Mouse (Mus musculus) CH12F3 (cell line): ENCODE data around the gene Tbc1d2b.

Source experiments
- in situ Hi-C: fragments of 300-500 bp; cut with MboI; formaldehyde crosslinking; loops from 2 replicates; pipeline ENCODE4 v1.14.3; 2020; ENCODE audit warnings: low sequenced_read_pairs

The Tbc1d2b gene

DNA sequence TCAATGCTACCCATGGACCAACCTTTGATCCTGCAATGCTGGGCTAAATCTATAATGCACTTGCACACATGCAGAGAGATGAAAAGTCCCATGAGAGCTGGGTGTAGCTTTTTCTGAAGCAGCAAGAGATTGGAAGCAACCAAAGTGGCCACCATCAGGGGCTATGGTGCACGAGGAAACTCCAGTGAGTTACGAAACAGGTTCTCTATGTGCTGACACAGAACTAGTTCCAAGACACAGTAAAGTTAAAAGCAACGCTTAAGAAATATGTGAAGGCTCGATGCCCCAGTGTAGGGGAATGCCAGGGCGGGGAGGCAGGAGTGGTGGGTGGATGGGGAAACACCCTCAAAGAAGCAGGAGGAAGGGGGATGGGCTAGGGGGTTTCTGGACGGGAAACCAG is 61.9 kb downstream of the Tbc1d2b start:
- in situ Hi-C loops = loop anchor here (5.0 kb wide), 1 partner anchor 239 kb away; no protein-coding TSS in a partner anchor

DNA sequence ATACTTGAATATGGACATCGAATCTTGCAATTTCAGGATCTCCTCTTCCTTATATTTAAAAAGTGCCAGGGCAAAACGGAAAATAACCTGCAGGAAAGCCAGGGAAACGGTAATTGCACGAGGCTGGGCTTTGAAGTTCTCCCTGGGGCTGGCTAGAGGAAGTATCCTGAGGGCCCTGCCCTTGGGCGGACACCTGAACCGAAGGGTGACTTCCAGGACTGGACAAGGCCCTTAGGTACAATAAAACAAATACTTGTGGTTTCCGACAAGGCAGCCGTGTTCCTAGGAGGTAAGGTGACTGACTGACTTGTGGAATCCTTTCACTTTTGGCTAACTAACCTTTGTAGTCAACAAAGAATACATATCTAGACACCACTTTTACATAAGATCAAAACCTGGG is 62.8 kb downstream of the Tbc1d2b start:
- in situ Hi-C loops = loop anchor here (5.0 kb wide), 1 partner anchor 239 kb away; no protein-coding TSS in a partner anchor

DNA sequence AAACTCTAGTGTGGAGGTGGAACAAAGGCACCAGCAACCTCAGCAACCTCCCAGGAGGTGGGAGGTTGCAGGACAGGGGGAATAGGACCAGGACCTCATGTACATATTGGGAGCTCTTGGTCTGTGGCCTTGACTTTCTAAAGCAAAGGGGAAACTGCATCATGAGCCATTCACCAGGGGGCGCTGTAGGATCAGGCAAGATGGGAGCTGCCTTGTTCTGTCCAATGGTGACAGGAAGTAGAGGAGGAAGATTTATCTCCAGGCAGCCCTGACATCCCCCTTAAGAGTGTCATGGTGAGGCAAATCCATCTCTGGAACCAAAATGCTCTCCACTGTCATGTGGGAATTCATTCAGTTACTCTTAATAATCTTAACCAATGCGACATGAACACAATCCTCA is 64.1 kb downstream of the Tbc1d2b start:
- in situ Hi-C loops = loop anchor here (5.0 kb wide), 1 partner anchor 241 kb away; no protein-coding TSS in a partner anchor

DNA sequence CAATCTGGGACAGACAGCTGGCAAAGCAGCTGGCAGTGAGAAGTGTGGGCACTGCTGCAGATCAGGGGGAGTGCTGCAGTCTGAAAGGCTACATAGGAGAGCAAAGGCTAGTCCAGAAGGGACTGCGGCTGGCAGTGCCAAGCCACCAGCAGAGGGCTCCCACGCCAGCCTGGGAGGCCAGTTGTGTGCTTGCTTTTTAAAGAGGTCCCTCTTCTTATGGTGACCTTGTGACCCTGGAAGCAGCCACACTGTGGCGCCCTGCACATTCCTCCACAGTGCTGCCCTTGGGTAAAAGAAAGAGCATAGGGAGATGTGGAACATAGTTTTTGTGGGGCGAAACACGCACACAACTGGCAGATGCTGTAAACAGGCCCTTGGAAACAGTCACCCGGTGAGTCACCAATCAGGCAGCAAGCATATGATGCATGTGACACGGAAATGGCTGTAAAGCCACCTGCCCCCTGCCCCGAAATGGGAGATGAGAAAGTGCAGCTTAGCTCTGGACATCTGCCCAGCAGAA is 66.1 kb downstream of the Tbc1d2b start:
- in situ Hi-C loops = no loop called here

DNA sequence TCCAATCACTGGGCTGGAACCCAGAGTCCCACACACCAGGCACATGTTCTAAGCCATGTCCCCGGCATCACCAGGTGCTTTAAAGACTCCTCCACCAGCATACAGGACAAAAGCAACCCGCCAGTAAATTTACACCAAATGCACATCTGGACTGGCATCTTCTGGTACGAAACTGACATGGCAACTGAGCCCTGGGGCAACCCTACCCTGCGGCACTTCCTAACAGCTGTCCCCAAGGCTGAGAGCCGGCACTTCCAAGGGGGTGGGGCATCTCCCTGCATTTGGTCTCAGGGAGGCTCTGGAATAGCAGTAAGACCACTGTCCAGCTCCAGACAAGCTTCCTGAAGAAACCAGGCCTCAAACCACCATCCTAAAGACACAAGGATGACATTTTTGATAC is 67.4 kb downstream of the Tbc1d2b start:
- in situ Hi-C loops = no loop called here

GRCm38 (mm10) chr9:90201541-90201940 is 69.1 kb downstream of the Tbc1d2b start:
- in situ Hi-C loops = no loop called here

DNA sequence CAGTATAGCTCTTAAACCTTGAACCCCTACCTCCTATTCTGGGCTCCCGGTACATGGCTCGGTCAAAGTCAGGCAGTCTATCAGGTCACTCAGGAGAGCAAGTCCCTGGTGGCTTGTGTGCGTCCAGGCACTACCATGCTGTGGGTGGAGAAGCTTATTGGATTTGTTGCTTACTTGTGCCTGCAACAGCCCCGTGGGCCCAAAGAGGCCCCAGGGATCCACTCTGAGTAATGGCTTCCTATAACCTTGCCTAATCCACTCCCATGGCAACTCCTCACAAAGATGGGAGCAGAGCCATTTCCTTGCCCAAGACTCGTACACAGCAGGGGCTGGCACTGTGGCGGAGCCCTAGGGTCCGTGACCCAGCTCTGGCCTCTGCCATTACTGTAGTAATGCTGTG is 69.5 kb downstream of the Tbc1d2b start:
- in situ Hi-C loops = no loop called here

GRCm38 (mm10) chr9:90200501-90200900 is 70.1 kb downstream of the Tbc1d2b start:
- in situ Hi-C loops = no loop called here

GRCm38 (mm10) chr9:90199611-90200010 is 71.0 kb downstream of the Tbc1d2b start:
- in situ Hi-C loops = no loop called here

DNA sequence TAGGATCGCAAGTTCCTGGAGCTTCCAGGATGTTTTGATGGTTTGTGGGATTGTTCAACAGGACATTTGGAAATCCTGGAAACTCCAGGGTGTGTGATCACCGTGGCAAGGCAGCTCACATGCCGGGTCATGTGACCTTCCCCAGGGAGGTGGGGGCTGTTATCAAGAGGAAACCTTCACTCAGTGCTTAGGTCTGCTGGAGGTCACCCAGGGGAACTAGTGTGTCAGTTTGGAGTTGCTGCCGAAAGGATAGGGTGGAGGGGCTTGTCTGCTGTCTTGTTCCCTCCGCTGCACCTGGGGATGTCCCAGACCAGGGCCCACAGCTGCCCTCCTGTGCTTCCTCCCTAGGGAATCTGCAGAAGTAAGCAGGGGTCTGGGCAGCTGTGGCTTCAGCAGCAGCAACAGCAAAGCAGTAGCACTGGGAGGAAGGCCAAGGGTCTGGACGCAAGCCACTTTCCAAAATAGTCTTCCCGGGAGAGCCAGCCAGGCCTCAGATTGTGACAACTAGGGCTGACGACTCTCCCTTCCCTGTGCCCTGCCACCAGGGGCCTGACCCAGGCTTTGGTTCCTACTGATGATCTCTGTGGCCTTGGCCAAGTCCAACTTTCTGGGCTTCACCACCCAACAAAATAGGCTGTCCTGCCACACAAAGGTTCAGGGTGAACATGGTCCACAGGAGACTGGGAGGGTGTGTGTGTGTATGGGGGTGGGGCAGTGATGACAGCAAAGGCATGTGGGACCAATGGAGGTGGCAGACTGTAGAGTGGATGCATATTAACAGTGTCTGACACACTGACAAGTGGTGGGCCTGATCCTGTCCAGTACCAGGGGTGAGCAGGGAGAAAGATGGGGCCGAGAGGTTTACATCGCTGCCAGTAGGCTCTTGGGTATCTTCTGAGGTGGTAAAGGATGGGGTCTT is 71.8 kb downstream of the Tbc1d2b start:
- in situ Hi-C loops = no loop called here

DNA sequence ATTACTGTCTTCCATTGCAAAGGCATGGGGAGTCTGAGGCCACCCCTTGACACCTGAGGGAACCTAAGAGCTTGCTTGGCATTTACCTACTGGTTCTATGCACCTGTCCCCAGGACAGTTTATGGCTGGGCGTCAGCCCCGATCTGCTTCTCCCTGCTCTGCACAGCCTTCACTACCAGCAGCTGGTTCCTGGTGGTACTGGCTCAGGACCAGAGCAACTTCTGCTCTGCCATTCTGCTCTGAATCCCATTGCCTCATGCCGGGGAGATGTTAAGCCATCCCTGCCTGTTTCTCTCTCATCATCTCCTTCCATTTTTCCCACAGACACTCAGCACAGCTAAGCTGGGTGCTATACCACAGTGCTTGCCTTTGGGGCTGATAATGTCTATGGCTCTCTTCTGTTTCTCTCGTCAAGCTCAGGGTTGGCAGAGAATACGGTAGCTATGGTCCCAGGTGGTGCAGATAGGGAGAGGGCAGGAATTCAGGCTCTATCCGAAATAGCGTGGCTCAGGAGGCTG is 72.7 kb downstream of the Tbc1d2b start:
- in situ Hi-C loops = no loop called here

DNA sequence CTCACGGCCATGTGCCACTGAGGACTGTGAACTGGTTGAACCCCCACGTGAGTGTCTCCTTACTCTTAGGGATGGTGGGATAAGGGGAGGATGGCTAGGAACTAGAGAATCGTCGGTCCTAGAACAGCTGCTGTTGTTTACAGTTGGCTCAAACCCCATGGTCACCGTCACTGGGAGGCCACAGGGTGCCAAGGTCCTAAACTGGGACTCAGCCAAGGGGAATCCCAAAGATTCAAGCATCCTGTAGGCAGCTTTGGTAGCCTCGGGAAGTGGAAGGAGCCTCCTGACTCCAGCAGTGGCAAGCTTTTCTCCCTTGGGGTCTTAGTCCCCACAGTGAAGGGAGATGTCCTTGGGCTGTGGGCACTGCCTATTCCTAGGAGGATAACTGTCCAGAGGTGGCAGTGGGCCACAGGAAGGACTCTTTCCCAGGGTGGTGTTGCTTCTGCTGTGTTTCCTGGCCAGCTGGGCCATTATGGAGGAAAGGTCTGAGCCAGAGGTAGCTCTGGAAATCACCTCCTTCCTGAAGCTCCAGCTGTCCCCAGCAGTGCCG is 73.4 kb downstream of the Tbc1d2b start:
- in situ Hi-C loops = no loop called here

DNA sequence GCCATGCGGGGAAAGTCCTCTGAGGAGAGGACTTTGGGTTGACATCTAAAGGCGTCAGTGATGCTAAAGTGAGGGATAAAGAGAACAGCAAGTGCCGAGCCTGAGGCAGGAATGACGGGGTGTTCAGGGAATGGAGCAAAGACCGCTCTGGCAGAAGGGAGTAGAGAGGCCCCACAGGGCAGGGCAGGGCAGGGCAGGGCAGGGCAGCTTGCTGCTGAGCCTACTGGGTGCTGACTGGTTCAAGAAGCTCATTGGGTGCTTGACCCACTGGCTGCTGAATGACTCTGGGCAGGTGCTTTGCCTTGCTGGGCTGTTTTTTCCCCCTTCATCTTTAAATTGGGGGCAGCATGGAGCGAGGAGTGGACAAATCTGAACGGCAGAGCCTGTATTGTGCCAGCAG is 74.3 kb downstream of the Tbc1d2b start:
- in situ Hi-C loops = no loop called here

DNA sequence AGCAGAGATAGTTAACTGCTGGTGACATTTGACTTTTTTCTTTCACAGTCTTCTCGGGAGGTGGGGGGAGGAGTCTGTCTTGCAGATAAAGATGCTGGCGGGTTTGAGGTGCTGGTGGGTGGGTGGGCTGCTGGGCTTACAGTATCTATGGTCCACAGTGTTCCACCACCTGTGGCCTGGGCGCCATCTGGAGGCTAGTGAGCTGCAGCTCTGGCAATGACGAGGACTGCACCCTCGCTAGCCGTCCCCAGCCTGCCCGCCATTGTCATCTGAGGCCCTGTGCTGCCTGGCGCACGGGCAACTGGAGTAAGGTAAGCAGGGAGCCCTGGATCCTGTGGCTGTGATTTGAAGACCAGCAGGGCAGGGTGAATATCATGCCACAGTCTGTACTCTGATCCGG is 75.6 kb downstream of the Tbc1d2b start:
- in situ Hi-C loops = no loop called here

DNA sequence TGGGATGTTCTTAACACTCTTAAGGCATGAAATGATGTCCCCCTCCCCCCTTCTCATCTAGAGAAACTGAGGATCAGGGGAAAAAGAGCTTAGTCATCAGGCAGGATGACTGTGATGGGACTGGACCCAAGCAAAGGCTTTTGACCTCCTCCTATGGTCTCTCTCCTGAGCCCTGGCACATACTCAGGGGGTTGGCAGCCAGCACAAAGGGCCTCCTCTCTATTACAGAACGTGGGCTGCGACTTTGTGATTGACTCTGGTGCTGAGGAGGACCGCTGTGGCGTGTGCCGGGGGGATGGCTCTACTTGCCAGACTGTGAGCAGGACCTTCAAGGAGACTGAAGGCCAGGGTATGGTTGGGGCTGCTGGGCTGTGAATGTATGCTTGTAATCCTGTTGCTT is 81.2 kb downstream of the Tbc1d2b start:
- in situ Hi-C loops = no loop called here

DNA sequence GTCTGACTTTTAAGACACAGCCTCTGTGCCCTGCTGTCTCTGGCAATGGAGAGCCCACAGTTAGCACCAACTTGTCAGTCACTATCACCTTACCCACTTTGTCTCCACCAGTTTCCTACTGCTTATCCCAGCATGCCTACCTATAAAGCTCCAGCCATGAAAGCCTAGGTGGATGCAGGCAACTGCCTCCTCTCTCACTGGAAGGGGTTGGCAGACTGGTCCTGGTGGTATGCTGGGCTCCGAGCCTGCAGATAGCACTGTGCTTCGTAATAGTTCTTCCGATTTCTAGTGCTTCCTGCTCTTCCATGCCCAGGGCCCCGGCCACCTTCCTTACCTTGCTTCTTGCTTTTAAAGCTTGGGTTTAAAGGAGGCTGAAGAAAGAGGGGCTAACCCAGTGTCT is 81.7 kb downstream of the Tbc1d2b start:
- in situ Hi-C loops = no loop called here

DNA sequence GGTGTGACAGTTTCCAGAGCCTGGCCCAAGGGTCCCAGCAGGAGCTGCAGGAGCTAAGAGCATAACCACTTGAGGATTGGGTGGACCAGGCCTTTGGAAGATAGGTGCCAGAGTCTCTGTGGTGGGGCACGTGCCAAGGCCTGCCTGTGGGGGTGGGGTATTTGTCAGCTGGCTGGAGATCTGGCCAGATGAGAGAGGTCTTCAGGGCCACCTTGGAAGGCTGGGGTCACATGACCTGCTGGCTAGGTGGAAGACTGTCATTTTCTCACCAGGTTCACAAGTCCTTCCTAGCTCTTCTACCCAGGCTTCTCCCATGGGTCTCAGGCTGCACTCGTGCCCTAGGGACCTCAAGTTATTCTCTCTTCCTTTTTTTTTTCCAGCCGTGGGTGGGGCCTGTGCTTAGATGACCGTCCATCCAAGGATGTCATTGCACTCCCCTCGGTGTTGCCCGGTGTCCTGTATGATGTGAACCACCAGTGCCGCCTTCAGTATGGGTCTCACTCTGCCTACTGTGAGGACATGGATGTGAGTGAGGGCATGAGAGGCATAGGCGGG is 85.2 kb downstream of the Tbc1d2b start:
- in situ Hi-C loops = no loop called here

DNA sequence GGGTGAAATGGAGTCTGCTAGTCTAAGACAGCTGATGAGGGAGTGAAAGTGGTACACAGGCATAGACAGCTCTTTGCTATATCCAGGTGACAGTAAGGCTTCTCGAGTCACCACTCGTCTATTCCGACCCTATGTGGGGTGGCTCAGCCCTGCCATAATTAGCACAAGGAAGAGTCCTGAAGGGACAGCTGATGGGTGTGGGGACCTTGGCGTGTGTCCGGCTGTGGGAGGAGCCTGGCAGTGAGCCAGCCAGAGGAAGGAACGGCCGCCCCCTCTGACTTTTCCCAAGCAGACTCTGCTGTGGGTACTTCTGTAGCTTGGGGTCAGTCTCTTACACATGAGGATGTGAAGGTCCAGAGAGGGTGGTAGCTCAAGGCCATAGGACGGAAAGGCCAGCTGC is 86.5 kb downstream of the Tbc1d2b start:
- in situ Hi-C loops = no loop called here

GRCm38 (mm10) chr9:90183550-90183949 is 87.1 kb downstream of the Tbc1d2b start:
- in situ Hi-C loops = no loop called here

DNA sequence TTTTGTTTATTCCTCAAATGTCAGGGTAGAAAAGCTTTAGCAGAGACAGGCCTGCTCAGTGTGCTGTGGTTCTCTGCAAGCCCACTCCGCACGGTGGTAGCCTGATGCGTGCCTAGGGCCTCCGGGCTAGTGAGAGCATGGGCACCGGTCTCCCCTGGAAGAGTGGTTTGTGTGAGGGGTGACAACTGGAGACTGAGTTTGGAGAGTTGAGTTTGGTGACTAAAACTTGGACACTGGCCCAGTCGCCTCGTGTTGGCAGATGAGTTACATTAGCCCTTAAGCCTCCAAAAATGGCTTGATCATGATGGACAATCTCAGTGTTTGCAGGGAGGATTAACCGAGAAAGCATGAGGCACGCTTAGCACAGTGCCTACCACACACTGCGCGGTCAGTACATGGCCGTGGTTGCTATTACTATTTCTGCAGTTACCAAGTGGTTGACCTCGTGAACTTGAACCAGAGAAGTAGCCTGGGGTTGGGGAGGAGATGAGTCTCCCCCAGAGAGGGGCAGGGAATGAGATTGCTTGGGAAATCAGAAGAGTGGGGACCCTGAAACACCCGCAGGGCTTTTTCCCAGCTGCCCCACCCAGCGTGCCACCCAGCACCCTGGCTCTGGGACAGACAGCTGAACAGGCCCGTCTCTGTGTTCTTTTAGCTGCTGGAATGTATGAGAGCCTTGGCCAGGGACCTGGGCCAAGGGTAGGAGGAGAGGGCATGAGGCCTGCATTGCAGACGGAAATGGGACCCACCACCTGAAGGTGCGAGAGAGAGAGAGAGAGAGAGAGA is 87.8 kb downstream of the Tbc1d2b start:
- in situ Hi-C loops = no loop called here
